Mouse (Mus musculus): ENCODE results near the gene Eif3m. TPM values are rescaled to one million over a fixed set of nuclear protein-coding genes. Genes with fewer than 3 reads are reported as not detected.
"Not testable (repeated sequence)": the region's sequence is repeated elsewhere in the genome, so short reads cannot be mapped to it uniquely, and the experiment has no call there.

Gene Eif3m
- polyA plus RNA-seq, 1 experiment from 2014 or later = 181 TPM

- Histone ChIP-seq H3K4me3 (replicated peaks; ENCODE audit: low read length) (no peak overlapping the region), H3K27me3 (replicated peaks; ENCODE audit: control insufficient read depth, insufficient read depth, low read length) (no peaks in the 10 kb centered on the region), H3K36me3 (ENCODE audit: control insufficient read depth, insufficient read depth) (no peaks in the 10 kb centered on the region), H3K9ac (replicated peaks; ENCODE audit: low read depth, low read length) (no peak overlapping the region), H3K4me2 (ENCODE audit: low read length) (no peak overlapping the region), H3K4me1 (replicated peaks; ENCODE audit: control insufficient read depth, insufficient read depth, low read length) (peaks cover 5% of the 10 kb centered on the region; the same call in 1 of the 2 replicates), H3K9me3 (ENCODE audit: control insufficient read depth, low read length) (no peaks in the 10 kb centered on the region), H3K27ac (ENCODE audit: low read length) (no peak overlapping the region)
- no peak for ATAC-seq
- WGBS = 51% methylated on average over 11 of the region's 11 CpGs
Observed at GRCm38 (mm10) chr2:105036401-105037070, 19.7 kb upstream of the Eif3m start.

DNA sequence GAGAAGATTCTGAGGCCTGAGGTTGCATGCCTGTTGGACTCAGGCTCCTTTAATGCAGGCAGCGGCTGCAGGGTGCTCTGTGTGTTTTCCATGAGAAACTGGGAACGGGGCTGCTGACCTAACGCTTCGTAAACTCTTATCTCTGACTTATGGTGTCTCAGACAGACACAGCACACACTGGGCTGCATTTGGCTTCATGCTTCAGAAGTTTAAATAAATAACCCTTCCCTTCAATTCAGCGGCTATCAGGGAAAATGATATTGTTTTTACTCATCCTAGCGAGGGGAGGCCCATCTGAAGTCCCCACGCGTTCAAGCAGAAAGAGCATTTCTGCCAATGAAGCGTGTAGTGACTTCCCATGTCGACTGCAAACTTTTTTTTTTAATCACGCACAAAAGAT lies 19.1 kb upstream of the Eif3m start:
- WGBS = 44% methylated on average over 11 of the region's 11 CpGs
- no peak overlapping the region for H3K9ac ChIP-seq (replicated peaks; ENCODE audit: low read depth, low read length)
- no peaks in the 10 kb centered on the region for H3K36me3 ChIP-seq (ENCODE audit: control insufficient read depth, insufficient read depth)
- H3K9me3 ChIP-seq (ENCODE audit: control insufficient read depth, low read length) = no peaks in the 10 kb centered on the region
- no peak overlapping the region for H3K4me3 ChIP-seq (replicated peaks; ENCODE audit: low read length)
- no peaks in the 10 kb centered on the region for H3K27me3 ChIP-seq (replicated peaks; ENCODE audit: control insufficient read depth, insufficient read depth, low read length)
- no peak overlapping the region for H3K27ac ChIP-seq (ENCODE audit: low read length)
- no peak overlapping the region for H3K4me2 ChIP-seq (ENCODE audit: low read length)
- H3K4me1 ChIP-seq (replicated peaks; ENCODE audit: control insufficient read depth, insufficient read depth, low read length) = peaks cover 5% of the 10 kb centered on the region; the same call in 1 of the 2 replicates
- no peak for ATAC-seq

DNA sequence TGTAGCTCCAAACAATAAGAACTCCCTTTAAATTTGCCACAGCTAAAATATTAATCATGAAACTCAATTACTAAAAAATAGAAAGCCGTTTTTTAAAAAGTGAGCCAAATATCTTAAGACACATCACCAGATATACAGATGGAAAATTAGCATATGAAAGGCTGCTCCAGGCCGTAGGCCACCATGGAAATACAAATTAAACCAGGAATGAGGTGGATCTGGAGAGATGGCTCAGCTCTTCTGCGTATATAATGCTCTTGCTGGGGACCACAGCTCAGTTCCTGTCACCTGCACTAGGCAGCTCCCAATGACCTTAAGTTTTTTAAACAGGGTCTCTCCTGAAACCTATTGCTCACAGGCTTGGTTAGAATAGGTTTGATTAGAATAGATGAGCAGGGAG lies 17.2 kb upstream of the Eif3m start:
- H3K4me3 ChIP-seq (replicated peaks; ENCODE audit: low read length) = no peak overlapping the region
- no peak overlapping the region for H3K4me2 ChIP-seq (ENCODE audit: low read length)
- H3K27ac ChIP-seq (ENCODE audit: low read length) = no peak overlapping the region
- peaks cover 5% of the 10 kb centered on the region; the same call in 1 of the 2 replicates for H3K4me1 ChIP-seq (replicated peaks; ENCODE audit: control insufficient read depth, insufficient read depth, low read length)
- no peaks in the 10 kb centered on the region for H3K9me3 ChIP-seq (ENCODE audit: control insufficient read depth, low read length)
- no peaks in the 10 kb centered on the region for H3K27me3 ChIP-seq (replicated peaks; ENCODE audit: control insufficient read depth, insufficient read depth, low read length)
- no peaks in the 10 kb centered on the region for H3K36me3 ChIP-seq (ENCODE audit: control insufficient read depth, insufficient read depth)
- peak; percentile 62; the same call in 1 of the 2 replicates for ATAC-seq
- WGBS = 38% methylated on average over 3 of the region's 3 CpGs
- H3K9ac ChIP-seq (replicated peaks; ENCODE audit: low read depth, low read length) = no peak overlapping the region

DNA sequence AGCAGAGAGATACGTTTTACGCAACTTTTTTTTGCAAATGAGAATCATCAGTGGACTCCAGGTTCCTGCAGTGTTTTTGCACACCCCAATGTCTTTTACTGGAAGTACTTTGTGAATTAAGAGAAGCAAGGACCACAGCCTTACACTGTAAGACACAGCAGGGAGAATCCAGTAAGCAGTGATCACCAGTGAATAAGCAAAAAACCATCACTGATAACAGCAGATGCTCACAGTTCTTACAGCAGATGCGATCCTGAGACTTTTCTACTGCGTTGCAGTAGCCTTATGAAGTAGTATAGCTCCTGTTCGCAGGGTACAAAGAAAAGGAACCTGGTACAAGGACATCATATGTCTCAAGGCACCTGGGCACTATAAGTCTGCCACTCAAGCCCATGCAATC lies 13.6 kb upstream of the Eif3m start:
- H3K4me2 ChIP-seq (ENCODE audit: low read length) = no peak overlapping the region
- no peak overlapping the region for H3K9ac ChIP-seq (replicated peaks; ENCODE audit: low read depth, low read length)
- no peaks in the 10 kb centered on the region for H3K27me3 ChIP-seq (replicated peaks; ENCODE audit: control insufficient read depth, insufficient read depth, low read length)
- WGBS = 89% methylated on average over 5 of the region's 5 CpGs
- no peaks in the 10 kb centered on the region for H3K36me3 ChIP-seq (ENCODE audit: control insufficient read depth, insufficient read depth)
- ATAC-seq = no peak
- H3K9me3 ChIP-seq (ENCODE audit: control insufficient read depth, low read length) = no peaks in the 10 kb centered on the region
- no peak overlapping the region for H3K4me3 ChIP-seq (replicated peaks; ENCODE audit: low read length)
- no peak overlapping the region for H3K27ac ChIP-seq (ENCODE audit: low read length)
- H3K4me1 ChIP-seq (replicated peaks; ENCODE audit: control insufficient read depth, insufficient read depth, low read length) = peaks cover 5% of the 10 kb centered on the region; the same call in 1 of the 2 replicates

DNA sequence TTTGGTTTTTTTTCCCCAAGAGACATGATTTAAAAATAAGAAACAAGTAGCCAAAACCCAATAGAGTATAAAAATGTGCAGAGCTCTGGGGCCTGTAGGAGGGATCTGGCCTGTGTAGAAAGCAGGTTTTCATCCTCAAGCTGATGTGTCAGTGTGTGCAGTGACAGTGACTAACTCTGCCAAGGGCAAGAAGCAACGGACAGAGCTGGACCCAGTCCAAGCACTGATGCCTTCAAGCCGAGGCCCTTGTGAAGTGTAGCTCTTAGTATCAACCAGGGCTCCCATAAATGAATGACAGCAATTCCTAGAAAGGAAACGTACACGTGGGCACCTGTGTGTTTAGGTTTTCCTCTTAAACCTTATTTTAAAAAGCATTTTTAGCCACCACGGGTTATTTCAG lies 11.9 kb upstream of the Eif3m start:
- Histone ChIP-seq H3K27ac (ENCODE audit: low read length) (no peak overlapping the region), H3K9me3 (ENCODE audit: control insufficient read depth, low read length) (no peaks in the 10 kb centered on the region)
- 81% methylated on average over 5 of the region's 5 CpGs for WGBS

GRCm38 (mm10) chr2:105026950-105027695 lies 10.2 kb upstream of the Eif3m start:
- Histone ChIP-seq H3K4me3 (replicated peaks; ENCODE audit: low read length) (no peak overlapping the region), H3K4me1 (replicated peaks; ENCODE audit: control insufficient read depth, insufficient read depth, low read length) (no peaks in the 10 kb centered on the region), H3K9me3 (ENCODE audit: control insufficient read depth, low read length) (no peaks in the 10 kb centered on the region), H3K27me3 (replicated peaks; ENCODE audit: control insufficient read depth, insufficient read depth, low read length) (no peaks in the 10 kb centered on the region), H3K27ac (ENCODE audit: low read length) (no peak overlapping the region), H3K9ac (replicated peaks; ENCODE audit: low read depth, low read length) (no peak overlapping the region), H3K36me3 (ENCODE audit: control insufficient read depth, insufficient read depth) (no peaks in the 10 kb centered on the region), H3K4me2 (ENCODE audit: low read length) (no peak overlapping the region)
- no peak for ATAC-seq
- WGBS = 84% methylated on average over 22 of the region's 22 CpGs

More for the DNA sequence above, 11.9 kb upstream of the Eif3m start:
- Histone ChIP-seq H3K4me1 (replicated peaks; ENCODE audit: control insufficient read depth, insufficient read depth, low read length) (no peaks in the 10 kb centered on the region), H3K36me3 (ENCODE audit: control insufficient read depth, insufficient read depth) (no peaks in the 10 kb centered on the region), H3K4me3 (replicated peaks; ENCODE audit: low read length) (no peak overlapping the region), H3K4me2 (ENCODE audit: low read length) (no peak overlapping the region), H3K27me3 (replicated peaks; ENCODE audit: control insufficient read depth, insufficient read depth, low read length) (no peaks in the 10 kb centered on the region), H3K9ac (replicated peaks; ENCODE audit: low read depth, low read length) (no peak overlapping the region)
- ATAC-seq = no peak

DNA sequence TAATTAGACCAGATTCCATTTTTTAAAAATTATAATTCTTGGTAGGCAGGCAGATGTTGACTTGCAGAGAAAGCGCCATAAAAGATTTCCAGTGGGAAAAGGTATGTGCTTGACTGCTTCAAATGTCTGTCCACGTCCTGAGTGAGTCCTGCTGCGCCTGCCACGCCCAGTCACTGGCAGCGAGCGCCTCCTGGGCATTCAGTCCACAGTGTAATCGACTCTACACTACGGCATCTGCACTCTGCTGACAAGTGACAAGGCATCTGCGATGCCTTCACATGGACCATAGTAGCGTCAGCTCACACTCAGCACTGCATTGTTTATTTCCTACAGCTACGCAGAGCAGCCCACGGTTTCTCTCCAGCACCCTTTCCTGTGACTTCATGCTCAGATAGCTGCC lies 8.7 kb upstream of the Eif3m start:
- 90% methylated on average over 10 of the region's 12 CpGs for WGBS

DNA sequence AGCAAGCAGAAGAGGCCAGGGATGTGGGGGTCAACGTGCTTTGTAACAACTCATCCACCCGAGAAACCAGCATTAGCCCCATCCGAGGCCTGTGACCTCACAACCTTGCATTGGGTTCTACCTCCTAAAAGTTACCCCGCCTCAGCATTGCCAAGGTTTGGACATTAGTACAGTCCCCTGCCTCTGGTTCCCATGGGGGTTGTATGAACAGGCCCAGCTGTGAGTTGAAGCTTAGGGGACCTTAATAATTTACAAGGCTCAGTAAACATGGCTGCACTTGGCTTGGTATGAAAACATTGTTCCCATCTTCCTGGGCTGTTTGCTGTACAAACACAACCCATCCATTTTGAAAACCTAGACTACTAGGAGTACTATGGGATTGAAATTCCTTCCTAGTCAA lies 6.9 kb upstream of the Eif3m start:
- H3K9ac ChIP-seq (replicated peaks; ENCODE audit: low read depth, low read length) = no peak overlapping the region
- no peaks in the 10 kb centered on the region for H3K27me3 ChIP-seq (replicated peaks; ENCODE audit: control insufficient read depth, insufficient read depth, low read length)
- no peaks in the 10 kb centered on the region for H3K36me3 ChIP-seq (ENCODE audit: control insufficient read depth, insufficient read depth)
- H3K4me1 ChIP-seq (replicated peaks; ENCODE audit: control insufficient read depth, insufficient read depth, low read length) = no peaks in the 10 kb centered on the region
- no peak for ATAC-seq
- H3K27ac ChIP-seq (ENCODE audit: low read length) = no peak overlapping the region
- WGBS = 83% methylated on average over 4 of the region's 4 CpGs
- H3K4me2 ChIP-seq (ENCODE audit: low read length) = no peak overlapping the region
- no peaks in the 10 kb centered on the region for H3K9me3 ChIP-seq (ENCODE audit: control insufficient read depth, low read length)
- H3K4me3 ChIP-seq (replicated peaks; ENCODE audit: low read length) = no peak overlapping the region

More for the DNA sequence above, 8.7 kb upstream of the Eif3m start:
- H3K9me3 ChIP-seq (ENCODE audit: control insufficient read depth, low read length); H3K9ac ChIP-seq (replicated peaks; ENCODE audit: low read depth, low read length); H3K4me1 ChIP-seq (replicated peaks; ENCODE audit: control insufficient read depth, insufficient read depth, low read length); H3K27me3 ChIP-seq (replicated peaks; ENCODE audit: control insufficient read depth, insufficient read depth, low read length); ATAC-seq; H3K27ac ChIP-seq (ENCODE audit: low read length); H3K36me3 ChIP-seq (ENCODE audit: control insufficient read depth, insufficient read depth); H3K4me2 ChIP-seq (ENCODE audit: low read length); H3K4me3 ChIP-seq (replicated peaks; ENCODE audit: low read length): not testable (repeated sequence)

DNA sequence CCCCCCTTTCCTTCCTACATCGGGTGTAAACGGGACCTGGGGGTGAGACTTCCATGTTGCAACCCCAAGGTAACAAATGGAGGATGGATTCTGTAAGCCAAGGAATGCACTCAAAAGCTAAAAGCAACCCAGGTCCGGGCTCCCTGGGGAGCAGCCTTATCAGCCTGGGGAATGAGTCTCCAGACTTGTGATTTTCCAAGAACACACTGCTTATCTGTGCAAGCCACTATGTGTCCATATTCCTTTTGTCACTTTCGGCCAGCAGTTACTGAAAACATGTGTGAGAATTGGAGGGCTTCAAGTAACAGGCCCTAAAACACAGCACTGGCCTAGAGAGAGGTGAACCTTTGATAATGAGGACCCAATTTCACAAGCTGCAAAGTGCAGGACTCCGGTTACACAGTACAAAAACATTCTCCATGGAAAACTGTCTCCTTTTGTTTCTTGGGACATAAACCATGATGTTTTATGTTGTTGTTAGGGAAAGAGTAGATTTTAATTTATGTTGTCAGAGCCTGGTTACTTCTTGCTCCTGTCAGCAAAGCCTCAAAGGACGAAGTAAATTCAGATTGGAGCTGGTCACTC lies 6.2 kb upstream of the Eif3m start:
- no peaks in the 10 kb centered on the region for H3K9me3 ChIP-seq (ENCODE audit: control insufficient read depth, low read length)
- H3K27ac ChIP-seq (ENCODE audit: low read length) = no peak overlapping the region
- no peaks in the 10 kb centered on the region for H3K36me3 ChIP-seq (ENCODE audit: control insufficient read depth, insufficient read depth)
- no peak overlapping the region for H3K4me3 ChIP-seq (replicated peaks; ENCODE audit: low read length)
- no peak overlapping the region for H3K4me2 ChIP-seq (ENCODE audit: low read length)
- ATAC-seq = no peak
- H3K27me3 ChIP-seq (replicated peaks; ENCODE audit: control insufficient read depth, insufficient read depth, low read length) = no peaks in the 10 kb centered on the region
- 85% methylated on average over 6 of the region's 6 CpGs for WGBS
- no peaks in the 10 kb centered on the region for H3K4me1 ChIP-seq (replicated peaks; ENCODE audit: control insufficient read depth, insufficient read depth, low read length)
- H3K9ac ChIP-seq (replicated peaks; ENCODE audit: low read depth, low read length) = no peak overlapping the region
